Mouse (Mus musculus): ENCODE measurements around the gene Diaph3.

Gene Diaph3

GRCm38 (mm10) chr14:86738916-86739315 lies 402.1 kb downstream of the Diaph3 start:
- DNase-seq (ENCODE audit: low read depth): no peak

DNA sequence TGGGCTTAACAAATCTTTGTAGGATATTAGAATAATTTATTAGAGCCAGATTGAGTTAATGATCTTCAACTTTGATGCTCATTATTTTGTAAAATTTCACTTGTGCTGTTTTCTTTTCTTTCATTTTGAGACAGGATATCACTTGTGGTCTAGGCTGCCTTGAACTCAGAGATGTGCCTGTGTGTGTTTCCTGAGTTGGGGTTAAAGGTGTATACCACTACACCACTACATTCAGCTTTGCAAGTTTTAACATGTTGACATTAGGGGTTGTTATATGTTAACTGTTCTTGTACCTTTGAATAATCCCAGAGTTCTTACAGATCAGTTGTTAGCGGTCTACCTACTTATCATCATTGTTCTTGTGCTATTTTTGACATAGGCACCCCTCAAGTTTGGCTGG lies 404.4 kb downstream of the Diaph3 start:
- peak; percentile 78 for DNase-seq (ENCODE audit: low read depth)

DNA sequence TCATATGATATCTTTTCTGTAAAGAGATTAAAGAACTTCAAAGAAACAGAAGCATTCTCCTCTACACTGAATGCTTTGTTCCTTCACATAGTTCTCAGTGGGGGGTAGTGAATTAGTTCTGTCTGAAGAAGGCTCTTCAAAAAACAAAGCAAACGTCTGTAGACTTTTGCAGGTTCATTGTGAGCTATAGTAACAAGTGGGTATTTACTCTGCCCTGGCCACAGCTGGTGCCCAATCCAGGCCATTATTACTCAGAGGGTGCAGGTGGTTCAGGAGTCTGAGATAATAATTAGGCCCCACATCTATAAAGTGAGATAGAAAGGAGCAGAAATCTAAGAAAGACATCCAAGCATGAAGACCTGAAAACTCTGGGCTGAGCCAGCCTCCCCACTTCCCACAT lies 409.7 kb downstream of the Diaph3 start:
- DNase-seq (ENCODE audit: low read depth): peak; percentile 32

- no peak for DNase-seq (ENCODE audit: low read depth)
Observed at GRCm38 (mm10) chr14:86729617-86730098, 411.4 kb downstream of the Diaph3 start.

GRCm38 (mm10) chr14:86727538-86728045 lies 413.4 kb downstream of the Diaph3 start:
- DNase-seq (ENCODE audit: low read depth): no peak

DNA sequence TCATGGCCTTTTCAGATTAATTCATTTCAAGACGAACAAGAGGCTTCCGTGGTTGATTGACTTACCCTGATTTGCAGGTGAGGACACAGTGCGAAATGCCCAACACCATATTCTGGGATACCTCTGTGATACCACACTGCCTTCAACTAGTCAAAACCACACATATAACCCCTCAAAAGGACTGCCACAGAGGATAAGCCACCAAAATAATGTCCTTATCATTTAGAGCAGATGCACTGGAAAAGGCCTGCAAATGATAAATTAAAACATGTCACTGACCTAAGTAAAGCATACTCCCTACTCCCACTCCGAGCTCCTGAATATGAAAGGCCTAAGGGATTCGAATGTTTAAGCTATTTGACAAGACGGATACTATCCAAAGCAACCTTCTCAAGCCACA lies 419.3 kb downstream of the Diaph3 start:
- DNase-seq (ENCODE audit: low read depth): no peak

DNA sequence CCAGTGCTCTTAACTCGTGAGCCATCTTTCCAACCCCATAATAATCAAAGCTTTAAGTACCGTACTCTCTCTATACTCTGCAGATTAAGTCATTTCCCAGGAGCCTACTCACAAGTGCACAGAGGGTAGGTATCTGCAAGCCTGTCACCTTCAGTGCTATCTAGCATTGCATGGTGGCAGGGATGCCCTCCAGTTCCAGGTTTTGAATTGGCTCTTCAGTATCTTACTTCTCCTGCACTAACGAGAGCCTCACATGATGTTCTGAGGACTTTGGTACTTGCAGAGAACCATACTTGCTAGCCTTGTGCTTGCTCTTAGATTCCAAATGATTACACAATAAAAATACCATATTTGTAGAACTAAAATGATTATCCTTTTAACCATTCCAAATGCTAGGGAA lies 420.0 kb downstream of the Diaph3 start:
- no peak for DNase-seq (ENCODE audit: low read depth)

- DNase-seq (ENCODE audit: low read depth): peak; percentile 49
Observed at GRCm38 (mm10) chr14:86720408-86720807, 420.6 kb downstream of the Diaph3 start.

- DNase-seq (ENCODE audit: low read depth): peak; percentile 33
Observed at GRCm38 (mm10) chr14:86714088-86714690, 426.8 kb downstream of the Diaph3 start.

DNA sequence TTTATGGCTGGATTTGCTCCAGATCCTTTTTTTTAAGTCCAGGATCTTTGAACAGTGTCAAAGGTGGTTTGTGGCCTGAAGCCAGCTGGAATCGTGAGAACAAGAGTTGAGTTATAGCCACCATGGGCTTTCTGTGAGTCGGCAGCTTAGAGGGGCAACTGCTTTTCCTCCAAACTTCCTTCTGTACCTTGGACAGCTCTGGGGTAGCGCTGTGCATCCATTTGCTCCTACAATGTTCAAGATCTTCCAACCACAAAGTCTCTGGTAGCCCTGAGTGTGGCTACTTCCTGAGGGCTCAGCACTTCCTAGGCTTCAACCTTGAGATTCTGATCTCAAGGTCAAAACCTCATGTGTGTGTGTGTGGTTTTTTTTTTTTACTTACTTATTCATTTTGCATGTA lies 437.0 kb downstream of the Diaph3 start:
- DNase-seq (ENCODE audit: low read depth): no peak

DNA sequence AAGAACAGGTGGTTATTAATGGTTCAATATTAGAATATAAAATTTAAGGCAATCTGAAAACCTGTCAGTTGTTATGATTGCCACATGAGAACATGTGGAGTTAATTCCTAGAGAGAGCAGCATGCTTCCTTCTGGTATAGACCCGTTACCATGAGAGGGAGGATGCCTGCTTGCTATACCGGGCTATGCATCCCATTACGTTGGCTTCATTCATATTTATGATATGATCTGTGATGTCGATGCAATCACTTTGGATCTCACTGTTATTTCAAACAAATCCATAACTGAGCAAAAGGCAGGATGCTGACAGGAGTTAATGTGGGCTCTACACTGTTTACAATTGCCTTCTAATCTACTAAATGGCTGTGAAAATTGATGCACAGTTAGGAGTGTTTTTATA lies 439.9 kb downstream of the Diaph3 start:
- no peak for DNase-seq (ENCODE audit: low read depth)

GRCm38 (mm10) chr14:86697887-86698286 lies 443.1 kb downstream of the Diaph3 start:
- DNase-seq (ENCODE audit: low read depth): no peak

DNA sequence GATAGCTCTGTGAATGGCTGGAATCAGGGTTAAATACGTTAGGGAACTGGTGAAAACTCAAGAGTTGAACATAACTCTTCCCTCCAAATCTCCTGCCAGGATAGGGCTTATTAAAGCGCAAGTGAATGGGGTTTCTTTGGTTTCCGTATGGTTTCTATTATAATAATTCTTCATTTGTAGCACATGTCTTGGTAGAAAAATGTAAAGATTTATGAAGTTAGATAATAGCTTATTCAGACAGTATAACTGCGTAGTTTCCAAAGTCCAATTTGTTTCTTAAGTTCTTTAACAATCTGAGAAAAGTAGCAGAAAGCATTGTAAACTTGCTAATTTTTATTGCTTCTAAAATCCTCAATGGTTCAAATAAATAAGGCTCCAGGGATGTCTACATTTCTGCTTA lies 448.3 kb downstream of the Diaph3 start:
- no peak for DNase-seq (ENCODE audit: low read depth)

DNA sequence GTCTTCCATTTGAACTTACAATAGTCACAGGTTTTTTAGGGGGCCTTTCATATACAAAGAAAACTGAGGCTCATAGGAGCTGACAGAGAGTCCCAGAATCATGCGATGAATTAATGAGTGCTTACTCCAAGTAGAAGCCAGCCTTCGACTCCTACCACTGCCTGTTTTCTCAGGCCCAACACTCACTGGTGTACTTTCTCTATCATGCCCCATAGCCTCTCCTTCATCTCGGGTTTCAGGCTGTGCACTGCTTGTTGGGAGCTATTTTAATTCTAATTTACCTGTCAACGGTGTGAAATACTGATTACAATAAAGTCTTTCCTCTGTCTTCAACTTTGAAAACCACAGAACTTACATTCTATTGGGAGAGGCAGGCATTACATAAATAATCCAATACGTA lies 449.7 kb downstream of the Diaph3 start:
- DNase-seq (ENCODE audit: low read depth): no peak

DNA sequence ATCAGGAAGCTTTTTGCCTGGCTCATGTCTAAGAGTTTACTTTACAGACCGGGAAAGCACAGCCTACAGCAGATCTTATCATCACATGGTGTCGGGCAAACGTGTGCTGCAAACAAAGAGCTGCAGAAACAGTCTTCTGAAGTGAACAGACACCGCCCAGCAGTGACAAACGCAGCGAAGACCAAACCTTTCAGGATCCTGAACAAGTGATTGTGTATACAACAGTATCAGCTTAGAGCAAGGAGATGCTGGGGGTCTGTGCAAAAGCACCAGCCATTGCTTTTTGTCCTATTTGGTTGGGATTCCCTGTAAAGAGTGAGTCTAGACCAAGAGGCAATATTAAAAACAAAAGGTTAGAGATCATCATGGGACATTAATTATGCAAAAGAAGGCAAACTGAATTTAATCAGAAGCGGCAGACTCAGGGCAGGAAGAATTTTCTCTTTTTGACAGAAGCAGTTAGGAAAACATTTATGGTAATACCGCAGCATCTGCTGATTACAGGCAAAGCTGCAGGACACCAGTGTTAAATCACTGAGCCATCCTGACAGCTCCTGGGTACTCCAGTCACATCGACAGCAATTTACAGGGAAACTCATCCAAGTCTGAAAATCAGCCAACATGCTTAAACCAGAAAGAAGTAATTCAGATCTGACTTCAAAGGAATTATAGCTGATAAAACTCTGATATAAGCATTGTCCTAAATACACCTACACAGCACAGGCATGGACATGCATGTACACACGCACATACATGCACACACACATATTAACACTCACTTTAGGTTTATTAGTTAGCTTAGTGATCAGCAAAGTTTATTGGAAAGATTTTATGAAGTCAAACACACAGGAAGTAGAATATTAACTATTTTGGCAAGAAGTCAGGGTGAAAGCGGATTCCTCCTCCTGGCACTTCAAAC lies 456.2 kb downstream of the Diaph3 start:
- DNase-seq (ENCODE audit: low read depth): peak; percentile 40

- DNase-seq (ENCODE audit: low read depth): peak; percentile 73
Observed at GRCm38 (mm10) chr14:86681951-86682350, 459.1 kb downstream of the Diaph3 start.

- no peak for DNase-seq (ENCODE audit: low read depth)
Observed at GRCm38 (mm10) chr14:86678992-86679391, 462.0 kb downstream of the Diaph3 start.

- peak; percentile 54 for DNase-seq (ENCODE audit: low read depth)
Observed at GRCm38 (mm10) chr14:86678179-86678780, 462.8 kb downstream of the Diaph3 start.

- no peak for DNase-seq (ENCODE audit: low read depth)
Observed at GRCm38 (mm10) chr14:86677015-86677414, 464.0 kb downstream of the Diaph3 start.

- no peak for DNase-seq (ENCODE audit: low read depth)
Observed at GRCm38 (mm10) chr14:86675314-86675713, 465.7 kb downstream of the Diaph3 start.

- DNase-seq (ENCODE audit: low read depth): no peak
Observed at GRCm38 (mm10) chr14:86662846-86663245, 478.2 kb downstream of the Diaph3 start.

- no peak for DNase-seq (ENCODE audit: low read depth)
Observed at GRCm38 (mm10) chr14:86660556-86660955, 480.5 kb downstream of the Diaph3 start.

- no peak for DNase-seq (ENCODE audit: low read depth)
Observed at GRCm38 (mm10) chr14:86656262-86656661, 484.8 kb downstream of the Diaph3 start.

Measured in naive thymus-derived CD4-positive, alpha-beta T cell, adult 2 months (primary cell).